Mouse (Mus musculus) E14TG2a.4 (cell line): ENCODE measurements around the gene Olfr1441.

Experiments used
- H3K27me3 ChIP-seq: 2 replicates; pipeline ENCODE4 v1.6.1; 2014; ENCODE audit warnings: low read length, control low read depth; ENCODE audit not compliant: insufficient read depth
- H3K36me3 ChIP-seq: 2 replicates; pipeline ENCODE4 v1.6.1; 2014; ENCODE audit warnings: low read length, control low read depth; ENCODE audit not compliant: insufficient read depth
- H3K4me1 ChIP-seq: replicated peaks from 2 replicates; pipeline ENCODE4 v1.6.1; 2014; ENCODE audit warnings: low read depth, low read length, control low read depth
- H3K4me3 ChIP-seq: replicated peaks from 2 replicates; pipeline ENCODE4 v1.5.1; 2014; ENCODE audit warnings: mild to moderate bottlenecking, low read length
- H3K9me3 ChIP-seq: 2 replicates; pipeline ENCODE4 v1.6.1; 2014; ENCODE audit warnings: low read length, control low read depth
- CTCF ChIP-seq: conservative IDR thresholded peaks from 2 replicates; pipeline ENCODE4 v1.5.1; 2014; ENCODE audit warnings: low read length
- NANOG ChIP-seq: IDR thresholded peaks from 2 replicates; pipeline ENCODE4 v1.6.1; 2014; ENCODE audit warnings: borderline replicate concordance, low read length, mixed read lengths
- POU5F1 ChIP-seq: IDR thresholded peaks from 2 replicates; pipeline ENCODE4 v1.6.1; 2014; ENCODE audit warnings: low read length, borderline replicate concordance

Gene Olfr1441

GRCm38 (mm10) chr19:12417361-12417760, at the start of gene Olfr1441:
Olfr1441 (plus strand) TSS chr19:12417433.
- Histone ChIP-seq H3K4me1 (no peaks in the 10 kb centered on the region), H3K4me3 (no peak within 1 kb of the TSS), H3K9me3 (no peaks in the 10 kb centered on the region), H3K36me3 (no peaks in the 10 kb centered on the region), H3K27me3 (no peaks in the 10 kb centered on the region)
- TF ChIP-seq CTCF: no peak
- TF ChIP-seq NANOG: no peak
- TF ChIP-seq POU5F1: no peak

GRCm38 (mm10) chr19:12373004-12373403, 44.2 kb upstream of the Olfr1441 start:
- TF ChIP-seq POU5F1 (no peak), CTCF (no peak), NANOG (no peak)
- H3K4me1 ChIP-seq: no peaks in the 10 kb centered on the region
- H3K27me3 ChIP-seq: no peaks in the 10 kb centered on the region
- no peaks in the 10 kb centered on the region for H3K9me3 ChIP-seq
- H3K4me3 ChIP-seq: no peak overlapping the region
- H3K36me3 ChIP-seq: no peaks in the 10 kb centered on the region

- Histone ChIP-seq H3K4me1 (no peaks in the 10 kb centered on the region), H3K4me3 (no peak overlapping the region), H3K27me3 (no peaks in the 10 kb centered on the region), H3K9me3 (no peaks in the 10 kb centered on the region), H3K36me3 (no peaks in the 10 kb centered on the region)
- no peak for TF ChIP-seq CTCF
- TF ChIP-seq NANOG: no peak
- TF ChIP-seq POU5F1: no peak
Measured at GRCm38 (mm10) chr19:12374465-12375025, 42.7 kb upstream of the Olfr1441 start.

GRCm38 (mm10) chr19:12386979-12387378, 30.3 kb upstream of the Olfr1441 start, which contains the start of gene Olfr1440:
Olfr1440 (plus strand) TSS chr19:12387279.
- Histone ChIP-seq H3K4me1 (no peaks in the 10 kb centered on the region), H3K27me3 (no peaks in the 10 kb centered on the region), H3K9me3 (peaks cover 5% of the 10 kb centered on the region), H3K4me3 (no peak within 1 kb of the TSS), H3K36me3 (no peaks in the 10 kb centered on the region)
- TF ChIP-seq CTCF: no peak
- TF ChIP-seq NANOG: no peak
- no peak for TF ChIP-seq POU5F1

- Histone ChIP-seq H3K4me3 (no peak overlapping the region), H3K4me1 (no peaks in the 10 kb centered on the region), H3K36me3 (no peaks in the 10 kb centered on the region), H3K9me3 (no peaks in the 10 kb centered on the region), H3K27me3 (no peaks in the 10 kb centered on the region)
- TF ChIP-seq NANOG: no peak
- TF ChIP-seq POU5F1: no peak
- TF ChIP-seq CTCF: no peak
Measured at GRCm38 (mm10) chr19:12413737-12414136, 3.5 kb upstream of the Olfr1441 start.

GRCm38 (mm10) chr19:12418312-12418711, 1.1 kb downstream of the Olfr1441 start:
- H3K9me3 ChIP-seq: no peaks in the 10 kb centered on the region
- no peaks in the 10 kb centered on the region for H3K27me3 ChIP-seq
- H3K36me3 ChIP-seq: no peaks in the 10 kb centered on the region
- H3K4me1 ChIP-seq: no peaks in the 10 kb centered on the region
- TF ChIP-seq NANOG: no peak
- no peak overlapping the region for H3K4me3 ChIP-seq

GRCm38 (mm10) chr19:12420555-12420954, 3.3 kb downstream of the Olfr1441 start:
- Histone ChIP-seq H3K4me1 (no peaks in the 10 kb centered on the region), H3K36me3 (no peaks in the 10 kb centered on the region), H3K9me3 (no peaks in the 10 kb centered on the region), H3K4me3 (no peak overlapping the region), H3K27me3 (no peaks in the 10 kb centered on the region)
- TF ChIP-seq CTCF (no peak), NANOG (no peak), POU5F1 (no peak)

GRCm38 (mm10) chr19:12421680-12422079, 4.4 kb downstream of the Olfr1441 start:
- Histone ChIP-seq H3K27me3 (no peaks in the 10 kb centered on the region), H3K36me3 (no peaks in the 10 kb centered on the region), H3K9me3 (no peaks in the 10 kb centered on the region), H3K4me1 (no peaks in the 10 kb centered on the region), H3K4me3 (no peak overlapping the region)
- TF ChIP-seq NANOG (no peak), CTCF (peak; percentile 9; the same call in 1 of the 2 replicates)

- no peaks in the 10 kb centered on the region for H3K27me3 ChIP-seq
- TF ChIP-seq NANOG (no peak), CTCF (no peak), POU5F1 (no peak)
- H3K9me3 ChIP-seq: peaks cover 9% of the 10 kb centered on the region
- no peak overlapping the region for H3K4me3 ChIP-seq
- H3K36me3 ChIP-seq: no peaks in the 10 kb centered on the region
- no peaks in the 10 kb centered on the region for H3K4me1 ChIP-seq
Measured at GRCm38 (mm10) chr19:12427101-12427500, 9.9 kb downstream of the Olfr1441 start.
